Mouse (Mus musculus) megakaryocyte-erythroid progenitor cell, adult 5 weeks (primary cell): ENCODE results near the gene Nek11. TPM values are rescaled to one million over a fixed set of nuclear protein-coding genes. Genes with fewer than 3 reads are reported as not detected.

Experiments
- polyA plus RNA-seq: library from polyadenylated mRNA; stranded (reverse); fragments of >175 nt; gene quantifications from 2 replicates; pipeline ENCODE4 v1.2.3, GENCODE M21; 2012

Gene Nek11
- polyA plus RNA-seq: 0.06 and 0.10 TPM in 2 replicates

GRCm38 (mm10) chr9:105395218-105395627 is at the start of gene Nek11, which contains the start of gene Aste1:
Nek11 (minus strand) TSS chr9:105395524.
Aste1 (plus strand) TSS chr9:105395392.

DNA sequence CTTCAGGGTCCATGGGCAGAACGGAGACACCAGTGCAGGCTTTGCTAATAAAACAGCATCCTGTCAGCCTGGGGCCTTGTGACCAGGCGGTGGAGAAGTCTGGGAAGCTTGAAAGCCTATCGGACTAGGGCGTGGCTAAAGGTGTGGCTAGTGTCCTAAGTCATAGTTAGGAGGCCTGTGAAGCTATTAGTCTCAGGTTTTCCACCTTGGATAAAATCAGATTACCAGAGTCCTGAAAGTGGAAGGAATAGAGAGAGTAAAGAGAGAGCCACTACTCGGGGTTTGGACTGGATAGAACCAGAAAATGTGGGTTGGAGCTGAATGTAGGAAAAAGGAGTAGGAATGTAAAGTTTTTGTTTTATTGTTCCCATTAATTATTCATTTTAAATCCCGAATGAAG is 250.3 kb downstream of the Nek11 start, which contains the start of gene 1700080E11Rik:
Gene 1700080E11Rik (minus strand): TSS at position 101 of the 400 bp plus-strand sequence.

GRCm38 (mm10) chr9:105131253-105132001 is 263.9 kb downstream of the Nek11 start, which contains the start of gene Nudt16:
Nudt16 (minus strand) TSS chr9:105131824.

Other genes with a start within 250 kb of the Nek11 start
- gene Aste1, start 132 bp downstream of the Nek11 start, polyA plus RNA-seq: 1.1 and 3.1 TPM in 2 replicates
- 14.7 and 15.4 TPM in 2 replicates for gene Atp2c1, start 131.8 kb upstream of the Nek11 start, polyA plus RNA-seq
- gene Pik3r4, start 247.5 kb upstream of the Nek11 start, polyA plus RNA-seq: 5.3 and 6.1 TPM in 2 replicates